Mouse (Mus musculus) gastrocnemius, adult 2 months (tissue): ENCODE measurements around the gene Ssbp3. TPM values are rescaled to one million over a fixed set of nuclear protein-coding genes. Genes with fewer than 3 reads are reported as not detected.
A peak's percentile ranks its signal among the peaks of the same experiment; 100 is the strongest.

Experiments
- DNase-seq: peaks from one replicate; pipeline ENCODE4 v3.0.0; 2022
- H3K27ac ChIP-seq: fragments of 200-600 bp; 2 replicates; pipeline ENCODE4 v1.8.1; 2022; ENCODE audit warnings: mild to moderate bottlenecking
- H3K4me3 ChIP-seq: fragments of 200-600 bp; 2 replicates; pipeline ENCODE4 v1.8.1; 2022; ENCODE audit warnings: mild to moderate bottlenecking, moderate library complexity
- CTCF ChIP-seq: fragments of 200-600 bp; IDR thresholded peaks from 2 replicates; pipeline ENCODE4 v1.8.1; 2022; ENCODE audit warnings: antibody characterized with exemption, mild to moderate bottlenecking, moderate library complexity
- intact Hi-C: fragments of 180-260 bp; cut with DNase I; formaldehyde crosslinking; loops from one replicate; pipeline ENCODE4 v1.15.1; 2025
- total RNA-seq, 2 experiments: library from RNA; stranded (reverse); gene quantifications; 2 replicates each; pipeline ENCODE4 v1.2.3; 2021

Gene Ssbp3
- total RNA-seq, 2 experiments from 2014 or later: 23.7 to 30.0 TPM

DNA sequence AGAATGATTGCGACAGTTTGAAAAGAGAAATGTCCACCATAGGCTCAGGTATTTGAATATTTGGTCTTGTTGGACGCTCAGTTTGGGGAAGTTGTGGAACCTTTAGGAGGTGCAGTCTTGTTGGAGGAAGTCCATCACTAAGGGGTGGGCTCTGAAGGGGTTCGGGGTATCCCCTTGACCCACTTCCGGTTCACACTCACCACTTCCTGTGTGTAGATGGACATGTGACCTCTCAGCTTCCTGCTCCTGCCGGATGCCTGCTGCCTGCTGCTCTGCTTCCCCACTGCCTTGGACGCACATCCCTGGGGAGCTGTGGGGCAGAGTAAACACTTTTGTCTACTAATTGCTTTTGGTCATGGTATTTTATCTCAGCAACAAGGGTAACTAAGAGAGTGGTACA is 29.4 kb upstream of the Ssbp3 start:
- no peak for DNase-seq
- intact Hi-C loops: no loop called here
- Histone ChIP-seq H3K4me3 (no peak overlapping the region), H3K27ac (no peak overlapping the region)
- TF ChIP-seq CTCF: no peak

DNA sequence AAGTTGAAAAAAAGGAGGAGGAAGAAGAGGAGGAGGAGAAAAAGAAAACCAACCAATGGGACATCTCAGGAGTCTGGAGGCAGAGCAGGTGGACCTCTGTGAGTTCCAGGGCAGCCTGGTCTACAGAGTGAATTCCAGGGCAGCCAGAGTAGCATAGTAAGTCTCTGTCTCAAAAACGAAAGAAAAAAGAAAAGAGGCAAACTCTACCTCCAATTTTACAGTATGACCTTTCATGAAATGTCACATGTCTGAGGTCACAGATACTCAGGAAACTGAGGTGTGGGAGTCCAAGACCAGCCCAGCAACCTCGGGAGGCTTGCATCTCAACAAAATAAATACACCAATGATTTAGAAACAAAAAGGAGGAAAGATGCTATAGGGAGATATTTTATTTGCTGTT is 27.4 kb upstream of the Ssbp3 start:
- intact Hi-C loops: no loop called here
- Histone ChIP-seq H3K4me3 (no peak overlapping the region), H3K27ac (no peak overlapping the region)
- no peak for TF ChIP-seq CTCF
- DNase-seq: no peak

DNA sequence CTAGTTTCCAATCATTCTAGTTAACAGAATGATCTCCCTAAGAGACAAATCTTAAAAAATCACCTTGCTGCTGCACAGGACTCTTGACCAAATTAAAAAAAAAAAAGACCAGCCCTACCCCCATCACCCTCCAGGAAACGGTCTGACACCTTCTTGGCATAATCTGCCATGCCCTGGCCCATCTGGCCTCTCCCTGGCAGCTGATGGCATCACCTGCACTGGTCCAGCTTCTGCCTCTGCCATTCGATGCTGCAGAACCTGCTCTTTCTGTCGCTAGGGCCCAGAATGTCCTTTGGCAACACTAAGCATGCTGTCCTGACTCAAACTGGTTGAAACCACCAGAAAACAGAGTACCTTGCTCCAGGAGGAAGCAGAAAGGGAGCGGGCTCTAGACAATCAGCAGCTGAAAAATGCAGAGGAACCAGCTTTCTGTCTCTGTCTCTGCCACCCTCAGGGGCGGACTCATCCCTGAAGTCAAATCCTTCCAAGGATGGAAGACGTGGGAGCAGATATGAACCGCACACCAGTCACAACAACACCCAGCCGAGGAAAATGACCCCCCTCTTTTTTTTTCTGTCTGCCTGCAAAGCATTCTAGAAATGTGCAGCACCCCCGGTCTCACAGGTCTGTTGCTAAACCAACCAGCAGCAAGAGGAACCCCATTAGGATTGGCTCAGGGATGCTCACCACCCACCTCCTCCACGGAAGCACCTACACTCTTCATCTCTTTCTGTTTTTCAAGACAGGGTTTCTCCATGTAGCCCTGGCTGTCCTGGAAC is 24.0 kb upstream of the Ssbp3 start:
- Histone ChIP-seq H3K27ac (no peak overlapping the region), H3K4me3 (no peak overlapping the region)
- no peak for TF ChIP-seq CTCF
- DNase-seq: no peak
- intact Hi-C loops: no loop called here

DNA sequence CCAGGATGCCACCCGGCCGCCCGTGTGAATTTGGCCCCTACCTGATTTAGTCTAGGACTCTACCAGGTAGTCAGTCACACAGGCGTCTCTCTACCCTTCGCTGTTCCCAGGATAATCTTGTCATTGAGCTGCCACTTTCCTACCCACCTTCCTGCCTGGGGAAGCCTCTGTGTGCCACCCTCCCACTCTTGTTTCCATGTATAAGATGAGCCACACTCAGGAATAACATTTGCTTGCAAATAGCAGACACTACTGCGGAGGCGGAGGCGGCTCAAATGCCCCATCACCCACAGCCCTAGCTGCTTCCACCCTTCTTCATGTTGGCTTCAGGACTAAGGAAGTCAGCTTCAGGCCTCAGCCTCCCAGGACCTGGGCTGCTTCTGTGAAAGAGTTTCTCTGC is 14.4 kb upstream of the Ssbp3 start:
- no peak overlapping the region for H3K4me3 ChIP-seq
- DNase-seq: no peak
- no peak for TF ChIP-seq CTCF
- H3K27ac ChIP-seq: no peak overlapping the region
- intact Hi-C loops: no loop called here

DNA sequence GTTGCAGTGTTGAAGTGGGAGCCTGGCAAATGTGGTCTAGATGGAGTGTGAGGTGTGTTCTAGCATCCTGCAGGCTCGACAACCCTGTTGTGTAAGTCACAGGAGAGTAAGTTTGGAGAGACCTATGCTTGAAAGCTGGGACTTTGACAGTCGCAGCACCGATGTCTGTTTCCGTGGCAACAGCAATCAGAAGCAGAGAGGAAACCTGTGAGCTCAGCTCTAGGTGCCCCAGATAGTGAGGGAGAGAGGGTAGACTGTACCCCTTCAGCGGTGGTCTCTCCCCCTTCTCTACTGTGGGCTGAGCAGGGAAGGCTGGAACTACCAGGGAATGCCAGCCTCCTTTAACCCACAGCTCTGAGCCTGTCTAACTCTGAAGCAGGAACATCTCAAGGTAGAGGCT is 11.6 kb upstream of the Ssbp3 start:
- TF ChIP-seq CTCF: no peak
- no peak overlapping the region for H3K4me3 ChIP-seq
- no peak for DNase-seq
- no peak overlapping the region for H3K27ac ChIP-seq
- intact Hi-C loops: no loop called here

DNA sequence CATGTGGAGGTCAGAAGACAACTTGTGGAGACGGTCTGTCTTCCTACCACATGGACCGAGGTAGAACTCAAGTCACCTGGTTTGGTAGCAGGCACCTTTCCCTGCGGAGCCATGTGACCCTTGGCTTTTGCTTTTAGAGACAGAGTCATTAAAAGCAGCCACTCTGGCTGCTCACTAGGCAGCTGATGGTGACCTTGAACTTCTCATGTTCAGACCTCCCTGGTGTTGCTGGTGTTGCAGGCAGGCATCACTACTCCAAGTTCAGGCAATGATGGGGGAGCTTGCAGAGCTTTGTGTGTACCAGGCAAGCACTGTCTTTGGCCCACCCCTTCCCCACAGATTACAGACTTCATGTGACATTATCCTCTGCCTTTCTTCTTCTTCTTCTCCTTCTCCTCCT is 11.0 kb upstream of the Ssbp3 start:
- DNase-seq: no peak
- no peak overlapping the region for H3K27ac ChIP-seq
- intact Hi-C loops: no loop called here
- no peak overlapping the region for H3K4me3 ChIP-seq
- no peak for TF ChIP-seq CTCF

DNA sequence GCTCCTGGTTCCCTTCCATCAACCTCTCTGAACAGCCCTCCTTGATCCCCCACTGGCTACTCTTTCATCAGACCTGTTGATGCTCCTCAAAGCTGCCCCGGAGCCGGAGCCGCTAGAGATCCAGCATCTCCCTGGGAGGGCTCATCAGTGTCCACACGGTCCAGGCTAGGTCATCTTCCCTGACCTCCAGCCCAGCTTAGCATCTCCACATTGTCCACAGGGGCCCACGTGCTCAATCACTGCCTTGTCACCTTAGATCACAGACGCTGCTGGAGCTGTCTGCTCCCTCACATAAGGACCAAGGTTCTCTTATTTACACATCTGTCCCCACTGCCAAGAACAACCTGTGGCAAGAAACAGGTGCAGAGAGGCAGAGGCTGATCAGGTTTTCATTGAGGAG is 9.8 kb upstream of the Ssbp3 start:
- TF ChIP-seq CTCF: no peak

DNA sequence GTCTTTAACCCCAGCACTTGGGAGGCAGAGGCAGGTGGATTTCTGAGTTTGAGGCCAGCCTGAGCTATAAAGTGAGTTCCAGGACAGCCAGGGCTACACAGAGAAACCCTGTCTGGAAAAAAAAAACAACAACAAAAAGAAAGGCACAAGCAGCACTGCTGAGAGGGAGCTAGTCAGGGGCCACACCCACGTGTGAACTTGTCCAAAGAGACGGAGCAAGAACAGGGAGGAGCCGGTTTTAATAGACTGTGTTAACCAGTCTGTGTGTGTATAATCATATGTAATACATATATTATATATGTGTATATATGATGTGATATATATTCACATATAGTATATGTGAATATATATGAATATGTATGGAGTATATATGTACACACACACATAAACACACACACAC is 8.9 kb upstream of the Ssbp3 start:
- H3K27ac ChIP-seq: no peak overlapping the region
- H3K4me3 ChIP-seq: no peak overlapping the region
- intact Hi-C loops: no loop called here
- TF ChIP-seq CTCF: no peak
- no peak for DNase-seq

More for the DNA sequence above, 9.8 kb upstream of the Ssbp3 start:
- H3K4me3 ChIP-seq: no peak overlapping the region
- intact Hi-C loops: no loop called here
- DNase-seq: no peak
- no peak overlapping the region for H3K27ac ChIP-seq

DNA sequence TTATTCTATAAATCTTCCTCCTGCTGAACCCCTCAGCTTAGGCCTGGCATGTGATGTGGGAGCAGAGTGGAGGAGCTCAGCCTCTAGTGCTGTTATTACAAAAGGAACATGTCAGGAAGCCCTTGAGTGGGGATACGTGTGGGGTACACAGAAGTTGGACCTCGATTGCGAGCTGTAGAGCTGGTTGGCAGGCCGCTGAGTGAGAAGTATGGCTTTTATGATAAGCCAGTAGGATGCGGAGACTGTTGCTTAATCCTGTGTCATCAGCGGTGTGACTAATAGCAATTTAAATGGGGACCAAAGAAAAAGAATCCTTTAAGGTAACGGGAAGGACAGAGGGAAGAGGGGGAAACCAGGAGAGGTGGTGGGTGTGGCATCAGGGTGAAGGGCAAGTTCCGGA is 8.3 kb upstream of the Ssbp3 start:
- Histone ChIP-seq H3K27ac (no peak overlapping the region), H3K4me3 (no peak overlapping the region)
- intact Hi-C loops: no loop called here
- TF ChIP-seq CTCF: no peak
- no peak for DNase-seq

DNA sequence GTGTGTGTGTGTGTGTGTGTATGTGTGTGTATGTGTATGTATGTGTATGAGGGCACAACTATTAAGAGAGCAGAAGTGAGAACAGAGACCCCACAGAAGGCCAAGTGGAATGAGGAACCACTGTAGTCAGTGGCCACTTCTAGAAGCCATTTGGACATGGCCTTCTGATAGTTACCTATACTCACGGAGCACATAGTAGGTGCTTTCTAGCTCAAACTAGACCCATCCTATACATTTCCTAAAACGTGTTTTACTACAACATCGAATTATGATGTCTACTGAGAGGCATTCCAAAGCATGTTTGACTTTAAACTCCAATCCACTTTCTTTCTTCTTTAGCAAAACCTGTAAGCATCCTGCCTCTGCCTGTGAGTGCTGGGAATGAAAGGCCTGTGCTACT is 4.6 kb upstream of the Ssbp3 start:
- no peak overlapping the region for H3K4me3 ChIP-seq
- intact Hi-C loops: loop anchor here (2.0 to 5.0 kb wide), 3 partner anchors 31 to 161 kb away; partner anchors contain the start of genes Cyb5rl and Mrpl37
- H3K27ac ChIP-seq: no peak overlapping the region
- DNase-seq: no peak
- no peak for TF ChIP-seq CTCF

DNA sequence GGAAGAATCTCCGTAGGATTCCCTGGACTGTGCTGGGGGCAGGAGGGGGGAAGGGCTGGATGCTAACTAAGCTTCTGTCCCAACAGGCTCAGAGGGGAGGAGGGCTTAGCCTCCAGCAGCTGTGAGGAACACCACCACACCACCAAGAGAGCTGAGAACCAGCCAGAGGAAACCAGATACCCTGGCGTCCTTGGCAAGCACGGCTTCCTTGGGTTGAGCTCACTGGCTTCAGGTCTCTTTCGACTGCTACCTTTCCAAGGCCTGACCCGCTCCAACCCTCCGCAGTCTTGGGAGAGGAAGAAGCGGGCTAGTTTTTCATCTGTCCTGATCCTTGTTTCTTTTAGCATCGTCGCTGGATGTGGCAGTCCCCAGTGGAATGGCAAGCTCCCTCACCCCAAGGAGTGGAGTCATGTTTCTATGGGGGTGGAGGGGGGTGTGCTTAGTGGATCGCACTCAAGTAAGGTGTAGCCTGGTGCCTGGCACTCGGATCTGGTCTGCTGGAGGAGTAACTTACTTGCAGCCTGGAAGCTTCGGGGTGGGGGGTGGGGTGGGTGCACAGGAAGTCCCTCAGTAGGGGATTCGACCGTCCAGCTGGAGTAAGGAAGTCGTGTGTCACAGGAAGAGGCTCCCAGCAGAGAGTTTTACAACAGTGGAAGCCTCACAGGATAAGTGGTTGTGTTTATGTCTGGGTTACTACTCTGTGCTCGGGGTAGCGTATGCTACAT is 2.6 kb upstream of the Ssbp3 start:
- TF ChIP-seq CTCF: no peak
- intact Hi-C loops: loop anchor here (2.0 to 5.0 kb wide), 3 partner anchors 39 to 257 kb away; partner anchors contain the start of genes Cyb5rl and Mrpl37
- Histone ChIP-seq H3K4me3 (peak overlapping the region; percentile 97), H3K27ac (peak overlapping the region; percentile 94)
- DNase-seq: peak; percentile 89

DNA sequence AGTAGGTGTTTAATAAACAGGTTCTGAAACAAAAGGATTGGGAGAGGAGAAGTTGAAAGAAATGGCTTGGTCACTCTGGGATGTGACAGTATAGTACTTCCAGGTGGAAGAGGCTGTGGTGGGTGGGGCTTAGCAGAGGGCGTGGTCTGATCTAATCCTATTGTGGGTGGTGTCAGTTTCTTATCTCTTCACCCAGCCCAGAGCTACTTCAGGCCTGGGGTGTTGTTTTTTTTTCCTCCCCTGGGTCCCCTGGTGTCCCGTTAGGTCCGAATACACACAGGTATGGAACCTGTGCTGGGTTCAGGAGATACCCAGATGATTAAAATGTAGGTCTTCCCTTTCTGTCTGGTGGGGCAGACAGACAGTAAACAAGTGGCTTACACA is 2.1 kb upstream of the Ssbp3 start:
- no peak for TF ChIP-seq CTCF
- Histone ChIP-seq H3K27ac (peak overlapping the region; percentile 94), H3K4me3 (peak overlapping the region; percentile 97)
- peak; percentile 72 for DNase-seq
- intact Hi-C loops: loop anchor here (2.0 to 5.0 kb wide), 2 partner anchors 159 to 256 kb away; partner anchors contain the start of genes Cyb5rl and Mrpl37
